Mouse (Mus musculus) kidney, adult 2 months (tissue): ENCODE measurements around the gene Adat1.

Experiments
- CTCF ChIP-seq: fragments of 200-500 bp; conservative IDR thresholded peaks from 2 replicates; pipeline ENCODE4 v1.5.1; 2011; ENCODE audit warnings: low read depth, mild to moderate bottlenecking, control low read depth, low read length, moderate library complexity, mixed read lengths; ENCODE audit not compliant: insufficient read depth, insufficient read length
- POLR2A ChIP-seq: fragments of 200-500 bp; IDR thresholded peaks from one replicate; pipeline ENCODE4 v1.6.1; 2011; ENCODE audit warnings: low read depth, low read length, control low read depth

DNA sequence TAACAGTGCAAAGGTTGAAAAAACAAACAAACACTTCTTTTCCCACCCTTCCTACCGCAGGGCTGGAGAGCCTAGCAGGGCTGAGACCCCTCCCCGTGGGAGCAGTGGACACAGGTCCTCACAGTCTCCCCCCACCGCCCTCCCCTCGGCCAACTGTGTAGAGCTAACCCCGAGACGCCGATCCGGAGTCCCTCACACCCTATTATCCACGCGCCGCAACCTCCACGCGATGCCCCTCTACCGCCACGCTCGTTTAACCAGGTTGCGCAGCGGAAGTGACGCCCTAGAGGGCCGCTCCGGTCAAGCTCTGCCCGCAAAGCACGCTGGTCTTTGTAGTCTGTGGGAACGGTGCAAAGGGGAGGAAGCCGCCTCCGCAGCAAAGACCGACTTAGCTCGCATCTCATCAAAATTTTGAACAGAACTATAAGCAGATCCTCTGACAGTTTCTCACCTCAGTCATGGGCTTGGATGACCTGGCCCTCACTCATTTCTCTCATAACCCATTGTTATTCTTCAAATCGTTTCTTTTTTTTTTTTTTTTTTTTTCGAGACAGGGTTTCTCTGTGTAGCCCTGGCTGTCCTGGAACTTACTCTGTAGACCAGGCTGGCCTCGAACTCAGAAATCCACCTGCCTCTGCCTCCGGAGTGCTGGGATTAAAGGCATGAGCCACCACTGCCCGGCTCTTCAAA lies at the start of gene Adat1:
- TF ChIP-seq CTCF (no peak), POLR2A (peak; percentile 23)
